Mouse (Mus musculus): Measurements from ENCODE around the gene 1110008P14Rik.

GRCm38 (mm10) chr2:32429215-32429891 lies 47.6 kb upstream of the 1110008P14Rik start:
- TF ChIP-seq EP300 (optimal IDR thresholded peaks at IDR 0.05) (no peak), CTCF (IDR thresholded peaks at IDR 0.05; ENCODE audit: low read depth) (no peak)
